Comparison of ENCODE assay signal across 26 mouse cellular contexts in the genomic region with DNA sequence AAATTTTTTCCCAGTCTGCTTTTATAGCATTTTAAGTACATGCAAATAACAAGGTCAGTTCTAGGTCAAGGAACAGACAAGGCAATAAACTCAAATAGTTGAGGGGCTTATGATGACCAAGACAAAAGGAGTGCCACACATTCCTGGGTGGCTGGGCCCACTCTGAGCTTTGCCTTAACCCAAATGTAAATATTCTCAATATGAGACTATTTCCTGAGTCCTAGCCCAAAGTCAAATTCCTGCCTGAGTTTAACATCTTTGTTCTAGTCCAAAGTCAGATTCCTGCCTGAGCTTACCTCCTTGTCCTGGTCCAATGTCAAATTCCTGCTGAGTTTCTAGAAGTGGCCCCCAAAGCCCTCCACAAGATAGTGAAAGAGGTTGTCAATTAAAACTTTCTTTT. TPM values are rescaled to one million over a fixed set of nuclear protein-coding genes. Genes with fewer than 3 reads are reported as not detected.
"Had no signal": no experiment of that assay in that cellular context is flagged by ENCODE, and none has a peak within 500 bp of the region (broad histone marks: within the 10 kb centered on the region; RNA-seq: fewer than 3 reads in every experiment).

No protein-coding gene starts in this region.

- H3K27me3 ChIP-seq: intestine, embryonic 15.5 days; limb, embryonic 12.5 days; liver, embryonic 13.5 days had no signal

- H3K4me2 ChIP-seq: heart, embryonic 12.5 days; hindbrain, embryonic 12.5 days; hindbrain, embryonic 14.5 days; intestine, embryonic 15.5 days; limb, embryonic 12.5 days; liver, embryonic 11.5 days; liver, embryonic 13.5 days had no signal

- H3K4me3 ChIP-seq: heart, embryonic 10.5 days; heart, embryonic 12.5 days; hindbrain, embryonic 10.5 days; hindbrain, embryonic 12.5 days; intestine, embryonic 15.5 days; layer of hippocampus, adult 2 months; left cerebral cortex, adult 2 months; limb, embryonic 10.5 days; limb, embryonic 12.5 days; liver, embryonic 13.5 days had no signal

- H3K27ac ChIP-seq: heart, embryonic 10.5 days; hindbrain, embryonic 10.5 days; hindbrain, embryonic 12.5 days; hindbrain, embryonic 14.5 days; intestine, embryonic 15.5 days; layer of hippocampus, adult 2 months; left cerebral cortex, adult 2 months; limb, embryonic 10.5 days; limb, embryonic 12.5 days; liver, embryonic 13.5 days had no signal

- DNase-seq: gastrocnemius, postnatal 10 days; gastrocnemius, postnatal 25 days; heart, adult 18-20 months; heart, postnatal 10 days; heart, postnatal 4 days; kidney, adult 18-20 months; kidney, adult 8-10 months; kidney, postnatal 10 days; kidney, postnatal 25 days; kidney, postnatal 4 days; liver; liver, embryonic 13.5 days had no signal

- ATAC-seq: hindbrain, embryonic 16.5 days; inflammation-experienced regulatory T-cells, adult 6 months; intestine, embryonic 15.5 days; intestine, postnatal 0 days had no signal

- H3K4me1 ChIP-seq: heart, embryonic 10.5 days; heart, embryonic 12.5 days; intestine, embryonic 15.5 days; limb, embryonic 12.5 days; liver, embryonic 13.5 days had no signal

- H3K9me3 ChIP-seq: heart, embryonic 10.5 days; intestine, embryonic 15.5 days; limb, embryonic 10.5 days; liver, embryonic 13.5 days had no signal

- H3K9ac ChIP-seq: heart, embryonic 12.5 days; hindbrain, embryonic 12.5 days; hindbrain, embryonic 14.5 days; intestine, embryonic 15.5 days; limb, embryonic 12.5 days; liver, embryonic 13.5 days had no signal

- H3K36me3 ChIP-seq: heart, embryonic 10.5 days; heart, embryonic 12.5 days; hindbrain, embryonic 10.5 days; hindbrain, embryonic 12.5 days; intestine, embryonic 15.5 days; limb, embryonic 10.5 days; limb, embryonic 12.5 days; liver, embryonic 13.5 days had no signal

RNA-seq across cellular contexts. Expression of gene Dkk1, which starts 8.6 kb away (rescaled TPM):
- polyA plus RNA-seq: inflammation-experienced regulatory T-cells, adult 6 months; intestine, postnatal 0 days had no signal
